Mouse (Mus musculus) G1E-ER4 (cell line): ENCODE results near the gene Stk33. TPM values are rescaled to one million over a fixed set of nuclear protein-coding genes. Genes with fewer than 3 reads are reported as not detected.

Experiments
- GATA1 ChIP-seq: IDR thresholded peaks from one replicate; pipeline ENCODE4 v1.8.0; 2012; ENCODE audit warnings: low read length, inconsistent platforms
- polyA plus RNA-seq: library from polyadenylated mRNA; stranded (reverse); fragments of >175 nt; gene quantifications from 2 replicates; pipeline ENCODE4 v1.2.3, GENCODE M21; 2012

Gene Stk33
- polyA plus RNA-seq, 1 experiment, result not detected

GRCm38 (mm10) chr7:109422803-109423202, 16.1 kb downstream of the Stk33 start:
- no peak for TF ChIP-seq GATA1

GRCm38 (mm10) chr7:109405491-109405890, 33.4 kb downstream of the Stk33 start:
- TF ChIP-seq GATA1, result no peak

- TF ChIP-seq GATA1, result no peak
These were observed 39.6 kb downstream of the Stk33 start for GRCm38 (mm10) chr7:109399299-109399698.

- TF ChIP-seq GATA1, result no peak
These were observed 57.8 kb downstream of the Stk33 start for GRCm38 (mm10) chr7:109381131-109381530.

GRCm38 (mm10) chr7:109358435-109359187, 80.3 kb downstream of the Stk33 start:
- TF ChIP-seq GATA1, result no peak

- no peak for TF ChIP-seq GATA1
These were observed 81.0 kb downstream of the Stk33 start for GRCm38 (mm10) chr7:109357877-109358276.

- no peak for TF ChIP-seq GATA1
These were observed 91.6 kb downstream of the Stk33 start for GRCm38 (mm10) chr7:109347241-109347640.

GRCm38 (mm10) chr7:109331722-109332121, 107.2 kb downstream of the Stk33 start:
- TF ChIP-seq GATA1, result no peak

- TF ChIP-seq GATA1, result no peak
These were observed 110.1 kb downstream of the Stk33 start for GRCm38 (mm10) chr7:109328772-109329171.

GRCm38 (mm10) chr7:109326813-109327212, 112.1 kb downstream of the Stk33 start:
- no peak for TF ChIP-seq GATA1

GRCm38 (mm10) chr7:109325731-109326130, 113.2 kb downstream of the Stk33 start:
- TF ChIP-seq GATA1, result no peak

GRCm38 (mm10) chr7:109325169-109325568, 113.7 kb downstream of the Stk33 start:
- TF ChIP-seq GATA1, result no peak

- no peak for TF ChIP-seq GATA1
These were observed 129.4 kb downstream of the Stk33 start for GRCm38 (mm10) chr7:109309506-109309905.

- TF ChIP-seq GATA1, result no peak
These were observed 143.1 kb downstream of the Stk33 start for GRCm38 (mm10) chr7:109295807-109296206.

GRCm38 (mm10) chr7:109295351-109295750, 143.5 kb downstream of the Stk33 start:
- no peak for TF ChIP-seq GATA1

GRCm38 (mm10) chr7:109290501-109290900, 148.4 kb downstream of the Stk33 start:
- TF ChIP-seq GATA1, result no peak

GRCm38 (mm10) chr7:109289106-109289505, 149.8 kb downstream of the Stk33 start:
- TF ChIP-seq GATA1, result no peak
